Mouse (Mus musculus) liver, postnatal 0 days (tissue): ENCODE data around the gene Acox2. TPM values are rescaled to one million over a fixed set of nuclear protein-coding genes. Genes with fewer than 3 reads are reported as not detected.
A peak's percentile ranks its signal among the peaks of the same experiment; 100 is the strongest.

Source experiments
- ATAC-seq: fragments of 200-750 bp; cut with Nextera tagmentation; 2 replicates; pipeline ENCODE4 v1.8.0; 2017; ENCODE audit warnings: mild to moderate bottlenecking, moderate library complexity
- DNase-seq: peaks from one replicate; pipeline ENCODE4 v3.0.0-alpha.2; 2016
- H3K27ac ChIP-seq: fragments of 300-500 bp; sonication (generic); 2 replicates; pipeline ENCODE4 v1.5.1; 2014; ENCODE audit warnings: antibody characterized with exemption, moderate library complexity, mild to moderate bottlenecking, low read depth
- H3K27me3 ChIP-seq: fragments of 300-500 bp; sonication (generic); 2 replicates; pipeline ENCODE4 v1.6.1; 2014; ENCODE audit warnings: low read length, control low read depth, mixed read lengths; ENCODE audit not compliant: insufficient read depth
- H3K36me3 ChIP-seq: fragments of 300-500 bp; sonication (generic); replicated peaks from 2 replicates; pipeline ENCODE4 v1.6.1; 2014; ENCODE audit warnings: mild to moderate bottlenecking, control low read depth, low read length, moderate library complexity, mixed read lengths; ENCODE audit not compliant: insufficient read depth
- H3K4me1 ChIP-seq: fragments of 300-500 bp; sonication (generic); 2 replicates; pipeline ENCODE4 v1.6.1; 2014; ENCODE audit warnings: antibody characterized with exemption, mild to moderate bottlenecking, control low read depth; ENCODE audit not compliant: insufficient read depth
- H3K4me2 ChIP-seq: fragments of 300-500 bp; sonication (generic); 2 replicates; pipeline ENCODE4 v1.6.1; 2014; ENCODE audit warnings: low read depth, mild to moderate bottlenecking, low read length, moderate library complexity, mixed read lengths
- H3K4me3 ChIP-seq: fragments of 300-500 bp; sonication (generic); 2 replicates; pipeline ENCODE4 v1.5.1; 2014; ENCODE audit warnings: low read depth, low read length
- H3K9ac ChIP-seq: fragments of 300-500 bp; sonication (generic); replicated peaks from 2 replicates; pipeline ENCODE4 v1.6.1; 2014; ENCODE audit warnings: mild to moderate bottlenecking, moderate library complexity
- H3K9me3 ChIP-seq: fragments of 300-500 bp; sonication (generic); 2 replicates; pipeline ENCODE4 v1.6.1; 2016; ENCODE audit warnings: mild to moderate bottlenecking, control low read depth, low read length, mixed read lengths
- CTCF ChIP-seq: sonication (generic); IDR thresholded peaks from 2 replicates; pipeline ENCODE4 v1.5.1; 2016; ENCODE audit warnings: antibody characterized with exemption, low read depth
- EP300 ChIP-seq: IDR thresholded peaks from 2 replicates; pipeline ENCODE4 v1.6.1; 2016; ENCODE audit warnings: antibody characterized with exemption, low read depth, mild to moderate bottlenecking
- WGBS: fragments of 180-500 bp; shearing (Covaris S2); extraction: QIAGEN DNeasy Blood & Tissue Kit; methylation state at CpG from one replicate; pipeline ENCODE4 v1.1.7; 2014; ENCODE audit not compliant: insufficient replicate concordance; 5-methylcytosine and 5-hydroxymethylcytosine counted together
- polyA plus RNA-seq: library from polyadenylated mRNA; unstranded; fragments of >200 nt; fragmentation: Nextera tagmentation; extraction: Ambion mirVana; gene quantifications from 2 replicates; pipeline ENCODE4 v1.2.1, GENCODE M21; 2015

The Acox2 gene
- polyA plus RNA-seq, 1 experiment from 2014 or later, result 66.7 TPM

DNA sequence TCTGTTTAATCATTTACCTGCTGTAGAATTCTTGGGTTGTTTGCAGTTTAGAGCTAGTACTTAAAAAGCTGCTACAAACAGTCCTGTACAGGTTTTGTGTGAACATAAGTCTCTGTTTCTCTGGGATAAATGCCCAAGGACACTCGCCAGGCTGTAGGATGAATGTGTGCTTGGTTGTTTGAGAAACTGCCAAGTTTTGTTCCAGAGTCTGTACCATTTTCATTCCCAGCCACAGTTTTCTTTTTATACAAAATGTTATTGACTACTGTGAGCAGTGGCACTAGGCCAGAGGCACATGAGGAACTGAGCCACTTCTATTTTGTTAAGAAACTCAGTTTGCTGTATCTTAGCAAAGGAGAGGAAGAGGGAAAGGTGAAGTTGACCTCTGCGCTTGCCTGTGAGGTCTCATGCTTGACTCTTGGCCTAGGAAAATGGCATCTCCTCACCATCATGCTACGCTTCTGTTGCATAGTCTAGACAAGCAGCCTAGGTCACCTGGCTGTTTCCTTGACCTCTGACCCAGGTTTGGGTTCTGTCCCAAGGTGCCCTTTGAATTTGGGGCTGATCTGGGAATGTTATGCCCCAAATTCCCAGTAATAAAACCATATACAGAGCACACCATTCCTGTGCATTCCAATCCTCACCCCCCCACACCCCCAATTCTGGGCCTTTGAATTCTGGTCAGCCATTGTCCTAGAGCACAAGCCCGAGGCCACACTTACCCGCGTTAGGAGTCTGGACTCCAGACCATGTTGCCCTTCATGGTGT lies 72.7 kb downstream of the Acox2 start:
- Histone ChIP-seq H3K4me2 (no peak overlapping the region), H3K9me3 (no peaks in the 10 kb centered on the region; the same call in 1 of the 2 replicates), H3K4me1 (no peaks in the 10 kb centered on the region), H3K27ac (0 out of 2 replicates have a peak overlapping the region, but pooled peaks have one; percentile 5), H3K9ac (no peak overlapping the region), H3K4me3 (no peak overlapping the region), H3K27me3 (no peaks in the 10 kb centered on the region), H3K36me3 (no peaks in the 10 kb centered on the region)
- ATAC-seq (no peak), DNase-seq (no peak)
- no peak for TF ChIP-seq CTCF
- TF ChIP-seq EP300, result no peak
- WGBS, result 80% methylated on average over 6 of the region's 6 CpGs

DNA sequence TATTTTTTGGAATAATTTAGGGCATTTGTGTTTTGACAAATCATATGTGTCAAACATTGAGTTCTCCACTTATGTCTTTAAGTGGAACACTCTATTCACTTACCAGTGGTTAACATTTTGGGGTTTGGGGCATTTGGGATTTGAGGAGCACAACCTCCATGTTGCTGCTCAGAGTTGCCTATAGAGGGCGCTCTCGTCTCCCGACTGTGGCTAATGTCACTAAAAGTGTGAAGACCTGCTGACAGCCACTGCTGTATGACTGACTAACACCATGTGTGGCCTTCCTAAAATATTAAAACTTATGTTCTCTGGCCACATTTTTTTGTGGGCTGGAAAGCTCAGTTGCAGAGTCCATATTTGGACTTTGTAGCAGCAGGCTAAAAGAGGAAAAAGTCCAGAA lies 75.8 kb downstream of the Acox2 start:
- Histone ChIP-seq H3K9ac (no peak overlapping the region), H3K4me3 (no peak overlapping the region), H3K36me3 (no peaks in the 10 kb centered on the region), H3K27ac (no peak overlapping the region), H3K27me3 (no peaks in the 10 kb centered on the region), H3K4me2 (no peak overlapping the region), H3K9me3 (no peaks in the 10 kb centered on the region; the same call in 1 of the 2 replicates), H3K4me1 (no peaks in the 10 kb centered on the region)
- TF ChIP-seq CTCF (peak; percentile 55), EP300 (no peak)
- no peak for DNase-seq
- 66% methylated on average over 3 of the region's 3 CpGs for WGBS
- ATAC-seq, result no peak

DNA sequence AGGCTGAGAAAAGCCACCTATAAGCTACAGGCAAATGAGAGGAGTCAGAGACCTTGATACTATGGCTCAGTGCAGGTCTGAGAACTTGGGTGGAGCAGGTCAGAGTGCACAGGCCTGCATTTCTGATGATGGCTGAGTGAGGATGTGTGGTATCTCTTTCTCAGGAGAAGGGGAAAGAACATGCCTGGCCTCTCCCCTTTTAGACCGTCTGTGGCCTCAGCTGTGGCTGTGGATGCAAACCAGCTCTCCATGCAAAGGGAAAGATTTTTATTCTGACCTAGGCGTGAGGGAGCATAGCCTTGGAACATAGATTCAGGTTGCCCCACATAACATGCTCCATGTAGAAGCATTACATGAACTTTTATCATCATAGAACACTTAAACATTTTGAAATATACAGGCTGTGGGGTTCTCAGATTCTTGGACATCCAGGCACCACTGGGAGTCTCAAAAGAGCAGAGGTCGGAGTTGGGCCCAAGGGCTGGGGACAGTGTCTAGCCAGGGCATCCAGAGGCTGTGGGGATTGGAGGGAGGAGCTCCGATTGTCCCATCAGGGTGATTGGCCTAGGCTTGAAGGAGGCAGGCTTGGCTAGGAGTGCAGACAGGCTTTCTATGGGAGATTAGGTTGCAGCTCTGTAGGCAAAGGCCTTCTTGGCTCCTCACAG lies 78.7 kb downstream of the Acox2 start:
- WGBS, result 70% methylated on average over 4 of the region's 4 CpGs
- TF ChIP-seq EP300, result no peak
- TF ChIP-seq CTCF, result no peak
- H3K4me1 ChIP-seq, result no peaks in the 10 kb centered on the region
- DNase-seq, result no peak
- H3K36me3 ChIP-seq, result no peaks in the 10 kb centered on the region
- no peak overlapping the region for H3K4me2 ChIP-seq
- no peak for ATAC-seq
- H3K9ac ChIP-seq, result no peak overlapping the region
- H3K4me3 ChIP-seq, result no peak overlapping the region
- H3K27me3 ChIP-seq, result no peaks in the 10 kb centered on the region
- H3K27ac ChIP-seq, result no peak overlapping the region
- no peaks in the 10 kb centered on the region; the same call in 1 of the 2 replicates for H3K9me3 ChIP-seq

DNA sequence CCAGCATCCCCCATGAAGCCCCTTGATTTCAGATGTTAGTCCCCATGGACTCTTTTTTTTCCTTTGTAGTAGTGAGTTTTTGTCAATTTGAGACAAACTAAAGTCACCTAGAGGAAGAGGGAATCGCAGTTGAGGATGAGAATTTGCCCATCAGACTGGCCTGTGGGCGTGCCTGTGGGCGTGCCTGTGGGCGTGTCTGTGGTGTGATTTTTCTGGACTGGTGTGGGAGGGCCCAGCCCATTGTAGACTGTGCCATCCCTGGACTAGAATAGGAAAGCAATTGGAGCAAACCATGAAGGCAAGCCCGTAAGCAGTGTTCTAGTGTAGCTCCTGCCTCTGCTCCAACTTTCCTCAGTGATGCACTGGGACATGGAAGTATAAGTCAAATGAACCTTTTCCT lies 82.9 kb downstream of the Acox2 start:
- Histone ChIP-seq H3K36me3 (no peaks in the 10 kb centered on the region), H3K4me3 (no peak overlapping the region), H3K27ac (no peak overlapping the region), H3K4me1 (peaks cover 11% of the 10 kb centered on the region), H3K9me3 (no peaks in the 10 kb centered on the region), H3K27me3 (no peaks in the 10 kb centered on the region), H3K4me2 (no peak overlapping the region), H3K9ac (no peak overlapping the region)
- no peak for TF ChIP-seq CTCF
- TF ChIP-seq EP300, result no peak
- ATAC-seq, result no peak
- DNase-seq, result peak; percentile 74
- 54% methylated on average over 5 of the region's 5 CpGs for WGBS

Other genes with a start within 250 kb of the Acox2 start
- 19.2 and 19.3 TPM in 2 replicates for gene Rpp14, start 179.0 kb downstream of the Acox2 start, polyA plus RNA-seq
- gene Pxk, start 161.1 kb downstream of the Acox2 start, polyA plus RNA-seq, result 15.7 and 17.8 TPM in 2 replicates
- 119 and 125 TPM in 2 replicates for gene Pdhb, start 86.3 kb downstream of the Acox2 start, polyA plus RNA-seq
- gene Kctd6, start 45.2 kb downstream of the Acox2 start, polyA plus RNA-seq, result 9.7 and 10.0 TPM in 2 replicates
- gene Fam107a, start 58.7 kb upstream of the Acox2 start, polyA plus RNA-seq, result not detected in 2 replicates
- gene Oit1, start 119.4 kb upstream of the Acox2 start, polyA plus RNA-seq, result not detected in 2 replicates